Mouse (Mus musculus): ENCODE measurements at regions not wholly inside any gene's neighbourhood (a gene's known extent, or its start where the extent isn't known, plus 50 kb on each side); places are given as distances from the start of the nearest gene placed in this dataset.

- TF ChIP-seq POLR2A (IDR thresholded peaks at IDR 0.05; ENCODE audit: low read depth, low read length) (no peak), CTCF (conservative IDR thresholded peaks at IDR 0.05; ENCODE audit: insufficient read depth, insufficient read length, low read depth, low read length) (no peak)
Observed at GRCm38 (mm10) chr3:156301302-156301701, 260.3 kb upstream of the Negr1 start.
